Comparison of ENCODE assay signal across 11 mouse cellular contexts in the genomic region with DNA sequence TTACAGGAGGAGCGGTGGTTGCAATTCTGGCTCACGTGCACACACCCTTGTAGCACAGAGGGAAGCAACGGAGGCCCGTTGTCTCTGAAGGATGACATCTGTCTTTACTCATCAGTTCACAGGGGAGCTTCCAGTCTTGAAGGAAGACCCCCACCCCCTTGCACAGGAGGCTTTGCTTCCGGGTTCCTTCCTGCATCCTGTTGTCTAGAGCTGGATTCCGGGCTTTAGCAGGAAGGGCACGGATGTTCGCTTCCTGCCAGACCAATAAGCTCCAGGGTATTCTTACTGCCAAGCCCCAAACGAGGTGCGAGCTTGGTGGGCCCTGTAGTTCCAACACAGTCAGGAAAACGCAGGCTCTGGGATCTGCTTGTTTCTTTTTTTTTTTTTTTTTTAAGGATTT. TPM values are rescaled to one million over a fixed set of nuclear protein-coding genes. Genes with fewer than 3 reads are reported as not detected.
DNase-seq lines count a peak whose midpoint lies in the region; ATAC-seq and TF ChIP-seq lines count a peak whose summit lies in the region.
"Had no signal": no experiment of that assay in that cellular context is flagged by ENCODE, and none has a peak within 500 bp of the region (broad histone marks: within the 10 kb centered on the region; RNA-seq: fewer than 3 reads in every experiment).

No protein-coding gene starts in this region.

- no peak for TF ChIP-seq EP300 in liver, embryonic 14.5 days (IDR thresholded peaks at IDR 0.05; ENCODE audit: low read depth)

- no peak overlapping the region for H3K4me2 ChIP-seq in liver, embryonic 14.5 days (ENCODE audit: low read depth)
- H3K4me2 ChIP-seq: stomach, embryonic 15.5 days had no signal

- H3K27ac ChIP-seq in liver, embryonic 14.5 days = no peak overlapping the region
- H3K27ac ChIP-seq: forebrain, embryonic 10.5 days; stomach, embryonic 15.5 days had no signal

- ATAC-seq in liver, embryonic 14.5 days (ENCODE audit: insufficient read depth) = peak; percentile 21; the same call in 1 of the 2 replicates

- H3K9ac ChIP-seq in liver, embryonic 14.5 days (replicated peaks) = no peak overlapping the region
- H3K9ac ChIP-seq: stomach, embryonic 15.5 days had no signal

- H3K36me3 ChIP-seq in liver, embryonic 14.5 days (replicated peaks; ENCODE audit: control insufficient read depth, insufficient read depth, low read depth) = no peaks in the 10 kb centered on the region
- H3K36me3 ChIP-seq: forebrain, embryonic 10.5 days; stomach, embryonic 15.5 days had no signal

- DNase-seq in adrenal gland, postnatal 14 days = peak; percentile 36
- no peak for DNase-seq in adrenal gland, adult 18-20 months (ENCODE audit: low spot score in 2 of 2)
- no peak for DNase-seq in liver, embryonic 14.5 days (ENCODE audit: low read depth in 3 of 3, low spot score in 3 of 3)
- DNase-seq in liver = no peak
- DNase-seq in kidney, adult 18-20 months = peak; percentile 40
- peak; percentile 63 for DNase-seq in lung, postnatal 10 days
- no peak for DNase-seq in c-Kit-positive CD71-positive TER-119-positive erythroid progenitor cells, embryonic 14.5 days (ENCODE audit: low spot score)
- DNase-seq in right cerebral cortex, adult 2 months (ENCODE audit: low spot score in 2 of 2) = no peak
- DNase-seq: cerebellum, postnatal 10 days had no signal

- WGBS in liver, embryonic 14.5 days (ENCODE audit: insufficient replicate concordance) = 37% methylated on average over 11 of the region's 11 CpGs

- H3K9me3 ChIP-seq in liver, embryonic 14.5 days (ENCODE audit: control insufficient read depth, low read length) = no peaks in the 10 kb centered on the region
- H3K9me3 ChIP-seq: forebrain, embryonic 10.5 days; stomach, embryonic 15.5 days had no signal

- H3K4me1 ChIP-seq in liver, embryonic 14.5 days (replicated peaks; ENCODE audit: control insufficient read depth in 2 of 2, insufficient read depth in 2 of 2, low read length in 1 of 2) = no peaks in the 10 kb centered on the region
- H3K4me1 ChIP-seq: forebrain, embryonic 10.5 days had no signal

- H3K4me3 ChIP-seq in liver, embryonic 14.5 days (ENCODE audit: insufficient read depth in 1 of 2, low read depth in 2 of 2, low read length in 2 of 2) = no peak overlapping the region
- H3K4me3 ChIP-seq: forebrain, embryonic 10.5 days; stomach, embryonic 15.5 days had no signal

- TF ChIP-seq CTCF in liver, embryonic 14.5 days (IDR thresholded peaks at IDR 0.05; ENCODE audit: low read depth) = no peak

- H3K27me3 ChIP-seq in liver, embryonic 14.5 days (ENCODE audit: control insufficient read depth, insufficient read depth, low read length) = peaks cover 7% of the 10 kb centered on the region
- H3K27me3 ChIP-seq: stomach, embryonic 15.5 days had no signal

RNA-seq across cellular contexts. Expression of gene 2700081O15Rik, which starts 16.8 kb away (rescaled TPM):
- total RNA-seq in adrenal gland, postnatal 14 days (2021) = 29.0 and 32.4 TPM in 2 replicates
- 10 to 100 TPM; 17.1 to 20.0 TPM for total RNA-seq in adrenal gland, adult 18-20 months (2021)
- 5.6 and 6.3 TPM in 2 replicates for polyA plus RNA-seq in liver, embryonic 14.5 days (2012; rRNA removed)
- polyA plus RNA-seq in liver, embryonic 14.5 days (2014; fragmentation: Nextera tagmentation; extraction: Ambion mirVana) = 0.86 and 1.2 TPM in 2 replicates

RNA-seq across cellular contexts. Expression of gene Spindoc, which starts 17.8 kb away (rescaled TPM):
- total RNA-seq in adrenal gland, postnatal 14 days (2021) = 23.8 and 30.4 TPM in 2 replicates
- total RNA-seq in adrenal gland, adult 18-20 months (2021) = 10 to 100 TPM; 19.9 to 22.7 TPM
- polyA plus RNA-seq in liver, embryonic 14.5 days (2012; rRNA removed) = 2.5 and 2.9 TPM in 2 replicates
- polyA plus RNA-seq in liver, embryonic 14.5 days (2014; fragmentation: Nextera tagmentation; extraction: Ambion mirVana) = 2.2 and 2.6 TPM in 2 replicates

RNA-seq across cellular contexts. Expression of gene Mark2, which starts 59.0 kb away (rescaled TPM):
- 70.0 and 85.3 TPM in 2 replicates for total RNA-seq in adrenal gland, postnatal 14 days (2021)
- 10 to 100 TPM; 63.5 to 64.0 TPM for total RNA-seq in adrenal gland, adult 18-20 months (2021)
- 14.2 and 17.4 TPM in 2 replicates for polyA plus RNA-seq in liver, embryonic 14.5 days (2012; rRNA removed)
- polyA plus RNA-seq in liver, embryonic 14.5 days (2014; fragmentation: Nextera tagmentation; extraction: Ambion mirVana) = 14.3 and 18.9 TPM in 2 replicates

Comparison
In these comparisons a context has a peak if more than half of its experiments do, and no peak if none do; other contexts are left out.
1. DNase-seq: peak in adrenal gland, postnatal 14 days (single experiment), kidney, adult 18-20 months (single experiment) and lung, postnatal 10 days (single experiment); none in adrenal gland, adult 18-20 months (0 of 2), liver, embryonic 14.5 days (0 of 3), liver (single experiment), c-Kit-positive CD71-positive TER-119-positive erythroid progenitor cells, embryonic 14.5 days (single experiment) and right cerebral cortex, adult 2 months (0 of 2).